ENCODE assay signal across 9 mouse cellular contexts in genomic region chr4:56643999-56644962, GRCm38 (mm10).
A peak's percentile ranks its signal among the peaks of the same experiment; 100 is the strongest.
DNase-seq lines count a peak whose midpoint lies in the region; ATAC-seq and TF ChIP-seq lines count a peak whose summit lies in the region.
"Had no signal": no experiment of that assay in that cellular context is flagged by ENCODE, and none has a peak within 500 bp of the region (broad histone marks: within the 10 kb centered on the region; RNA-seq: fewer than 3 reads in every experiment).

No protein-coding gene starts in this region.

- no peaks in the 10 kb centered on the region for H3K36me3 ChIP-seq in embryonic facial prominence, embryonic 15.5 days
- no peaks in the 10 kb centered on the region for H3K36me3 ChIP-seq in heart, postnatal 0 days (replicated peaks; ENCODE audit: control insufficient read depth, insufficient read depth, low read length)
- no peaks in the 10 kb centered on the region for H3K36me3 ChIP-seq in midbrain, embryonic 14.5 days (ENCODE audit: control insufficient read depth, insufficient read depth, low read length)

- no peak for TF ChIP-seq CTCF in heart, postnatal 0 days (IDR thresholded peaks at IDR 0.05; ENCODE audit: low read depth)

- H3K9me3 ChIP-seq in embryonic facial prominence, embryonic 15.5 days (replicated peaks), result no peaks in the 10 kb centered on the region
- no peaks in the 10 kb centered on the region for H3K9me3 ChIP-seq in heart, postnatal 0 days (replicated peaks; ENCODE audit: control insufficient read depth, low read length)
- H3K9me3 ChIP-seq in midbrain, embryonic 14.5 days (ENCODE audit: control insufficient read depth, low read length), result no peaks in the 10 kb centered on the region

- peak overlapping the region; percentile 32 for H3K4me2 ChIP-seq in embryonic facial prominence, embryonic 15.5 days (replicated peaks)
- peak overlapping the region; percentile 9; the same call in 1 of the 2 replicates for H3K4me2 ChIP-seq in heart, postnatal 0 days (ENCODE audit: low read depth, low read length)
- peak overlapping the region; percentile 47 for H3K4me2 ChIP-seq in midbrain, embryonic 14.5 days (ENCODE audit: low read length)

- no peak for TF ChIP-seq EP300 in heart, postnatal 0 days (IDR thresholded peaks at IDR 0.05; ENCODE audit: low read depth)

- H3K27me3 ChIP-seq in embryonic facial prominence, embryonic 15.5 days, result no peaks in the 10 kb centered on the region
- H3K27me3 ChIP-seq in heart, postnatal 0 days (ENCODE audit: control insufficient read depth, insufficient read depth, low read length), result no peaks in the 10 kb centered on the region
- H3K27me3 ChIP-seq in midbrain, embryonic 14.5 days (ENCODE audit: control insufficient read depth, insufficient read depth, low read length), result no peaks in the 10 kb centered on the region
- H3K27me3 ChIP-seq: CH12.LX had no signal

- WGBS in embryonic facial prominence, embryonic 15.5 days, result 17% methylated on average over 20 of the region's 20 CpGs
- 37% methylated on average over 20 of the region's 20 CpGs for WGBS in heart, postnatal 0 days
- WGBS in midbrain, embryonic 14.5 days, result 8% methylated on average over 20 of the region's 20 CpGs

- H3K9ac ChIP-seq in embryonic facial prominence, embryonic 15.5 days, result no peak overlapping the region
- no peak overlapping the region for H3K9ac ChIP-seq in heart, postnatal 0 days (replicated peaks; ENCODE audit: low read depth, low read length)
- no peak overlapping the region; the same call in 1 of the 2 replicates for H3K9ac ChIP-seq in midbrain, embryonic 14.5 days (replicated peaks; ENCODE audit: low read length)

- H3K4me1 ChIP-seq in embryonic facial prominence, embryonic 15.5 days, result peaks cover 18% of the 10 kb centered on the region
- 0 out of 2 replicates have a peak, but pooled peaks cover 1% of the 10 kb centered on the region for H3K4me1 ChIP-seq in heart, postnatal 0 days (ENCODE audit: control insufficient read depth, insufficient read depth)
- peaks cover 19% of the 10 kb centered on the region for H3K4me1 ChIP-seq in midbrain, embryonic 14.5 days (ENCODE audit: control insufficient read depth, insufficient read depth, low read length)

- H3K27ac ChIP-seq in embryonic facial prominence, embryonic 15.5 days (replicated peaks), result peak overlapping the region; percentile 66
- H3K27ac ChIP-seq in heart, postnatal 0 days (ENCODE audit: low read depth), result no peak overlapping the region
- H3K27ac ChIP-seq in midbrain, embryonic 14.5 days (replicated peaks; ENCODE audit: low read depth, low read length), result 0 out of 2 replicates have a peak overlapping the region, but pooled peaks have one; percentile 2

- ATAC-seq in embryonic facial prominence, embryonic 15.5 days (ENCODE audit: insufficient number of reproducible peaks, low FRiP score, low TSS enrichment, low read depth), result peak; percentile 64
- peak; percentile 44; the same call in 1 of the 2 replicates for ATAC-seq in heart, postnatal 0 days (ENCODE audit: insufficient read depth, low read depth)
- ATAC-seq in midbrain, embryonic 14.5 days (ENCODE audit: low FRiP score, low TSS enrichment), result peak; percentile 58; the same call in 1 of the 2 replicates

- H3K4me3 ChIP-seq in embryonic facial prominence, embryonic 15.5 days (replicated peaks), result no peak overlapping the region; the same call in 1 of the 2 replicates
- no peak overlapping the region for H3K4me3 ChIP-seq in heart, postnatal 0 days (ENCODE audit: low read depth, low read length)
- peak overlapping the region; percentile 12; the same call in 1 of the 2 replicates for H3K4me3 ChIP-seq in midbrain, embryonic 14.5 days (replicated peaks; ENCODE audit: low read depth, low read length)

- DNase-seq in frontal cortex, postnatal 36 days (ENCODE audit: low spot score in 2 of 2), result peak; percentile 26 to 35
- no peak for DNase-seq in frontal cortex, postnatal 10 days (ENCODE audit: low spot score in 2 of 2)
- peak; percentile 23 for DNase-seq in heart, postnatal 0 days (ENCODE audit: low spot score)
- DNase-seq in layer of hippocampus, postnatal 10 days (ENCODE audit: low spot score in 2 of 2), result peak; percentile 22 to 31
- peak; percentile 81 for DNase-seq in midbrain, embryonic 14.5 days
- DNase-seq in thymus, adult 18-20 months, result no peak
- DNase-seq in cerebellum, adult 11-12 months, result no peak

Comparison
In these comparisons a context has a peak if more than half of its experiments do, and no peak if none do; other contexts are left out.
1. DNase-seq: peak in frontal cortex, postnatal 36 days (2 of 2), heart, postnatal 0 days (single experiment), layer of hippocampus, postnatal 10 days (2 of 2) and midbrain, embryonic 14.5 days (single experiment); none in frontal cortex, postnatal 10 days (0 of 2), thymus, adult 18-20 months (0 of 2) and cerebellum, adult 11-12 months (single experiment).
2. Peak in every context shown above with its lines, with median percentiles within 50 percentile points of each other: ATAC-seq and H3K4me2 ChIP-seq.